In the genomic region with DNA sequence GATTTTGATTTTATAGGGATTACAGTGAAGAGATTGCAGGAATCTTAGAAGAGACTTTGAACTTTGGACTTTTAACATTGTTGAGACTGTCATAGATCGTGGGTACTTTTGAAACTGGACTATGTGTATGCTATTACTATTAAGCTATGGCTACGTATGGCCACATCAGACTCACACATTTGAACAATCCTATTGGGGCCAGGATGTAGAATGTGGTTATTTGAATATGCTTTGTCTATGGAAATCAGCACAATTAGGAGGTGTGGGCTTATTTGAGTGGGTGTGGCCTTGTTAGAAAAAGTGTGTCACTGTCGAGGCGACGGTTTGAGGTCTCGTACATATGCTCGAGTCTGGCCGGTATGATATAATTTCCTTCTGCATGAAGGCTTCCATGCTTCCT, we compare ENCODE assay signal across 20 mouse cellular contexts.
"Had no signal": no experiment of that assay in that cellular context is flagged by ENCODE, and none has a peak within 500 bp of the region (broad histone marks: within the 10 kb centered on the region; RNA-seq: fewer than 3 reads in every experiment).

No protein-coding gene starts in this region.

- H3K27me3 ChIP-seq: liver, embryonic 13.5 days; megakaryocyte, embryonic 14.5 days; midbrain, embryonic 15.5 days; neural tube, embryonic 12.5 days; neural tube, embryonic 15.5 days had no signal

- DNase-seq: kidney, adult 2 months; kidney, postnatal 36 days; layer of hippocampus, postnatal 36 days; liver, embryonic 13.5 days; lung, embryonic 14.5 days; right cerebral cortex, adult 18-20 months; right cerebral cortex, postnatal 14 days; right cerebral cortex, postnatal 4 days; thymus, adult 2 months; thymus, postnatal 14 days; thymus, postnatal 4 days had no signal

- H3K4me1 ChIP-seq: liver, embryonic 13.5 days; megakaryocyte, embryonic 14.5 days; midbrain, embryonic 15.5 days; neural tube, embryonic 12.5 days; neural tube, embryonic 15.5 days had no signal

- H3K4me2 ChIP-seq: liver, embryonic 13.5 days; lung, embryonic 14.5 days; midbrain, embryonic 15.5 days; neural tube, embryonic 12.5 days; neural tube, embryonic 15.5 days had no signal

- H3K36me3 ChIP-seq: liver, embryonic 13.5 days; midbrain, embryonic 15.5 days; neural tube, embryonic 12.5 days; neural tube, embryonic 15.5 days had no signal

- H3K27ac ChIP-seq: kidney, postnatal 0 days; left cerebral cortex, adult 2 months; liver, embryonic 13.5 days; macrophage; midbrain, embryonic 15.5 days; neural tube, embryonic 12.5 days; neural tube, embryonic 15.5 days; stomach, postnatal 0 days had no signal

- H3K9ac ChIP-seq: liver, embryonic 13.5 days; lung, embryonic 14.5 days; midbrain, embryonic 15.5 days; neural tube, embryonic 12.5 days; neural tube, embryonic 15.5 days had no signal

- H3K9me3 ChIP-seq: liver, embryonic 13.5 days; megakaryocyte, embryonic 14.5 days; midbrain, embryonic 15.5 days; neural tube, embryonic 12.5 days; neural tube, embryonic 15.5 days had no signal

- H3K4me3 ChIP-seq: left cerebral cortex, adult 2 months; liver, embryonic 13.5 days; megakaryocyte, embryonic 14.5 days; midbrain, embryonic 15.5 days; neural tube, embryonic 12.5 days; neural tube, embryonic 15.5 days had no signal

- ATAC-seq: lung, postnatal 0 days; midbrain, embryonic 15.5 days had no signal
